Mouse (Mus musculus) liver, embryonic 15.5 days (tissue): ENCODE measurements at regions not wholly inside any gene's neighbourhood (a gene's known extent, or its start where the extent isn't known, plus 50 kb on each side); places are given as distances from the start of the nearest gene placed in this dataset.

ENCODE experiments used
- ATAC-seq: fragments of 200-750 bp; cut with Nextera tagmentation; 2 replicates; pipeline ENCODE4 v1.8.0; 2017; ENCODE audit warnings: moderate number of reproducible peaks, mild to moderate bottlenecking, moderate library complexity; ENCODE audit not compliant: insufficient read depth
- H3K27ac ChIP-seq: fragments of 300-500 bp; sonication (generic); replicated peaks from 2 replicates; pipeline ENCODE4 v1.5.1; 2015; ENCODE audit warnings: mild to moderate bottlenecking, inconsistent platforms
- H3K27me3 ChIP-seq: fragments of 300-500 bp; sonication (generic); 2 replicates; pipeline ENCODE4 v1.6.1; 2015; ENCODE audit warnings: mild to moderate bottlenecking, inconsistent platforms
- H3K36me3 ChIP-seq: fragments of 300-500 bp; sonication (generic); replicated peaks from 2 replicates; pipeline ENCODE4 v1.6.1; 2015; ENCODE audit warnings: moderate library complexity, mild to moderate bottlenecking, inconsistent platforms
- H3K4me1 ChIP-seq: fragments of 300-500 bp; sonication (generic); replicated peaks from 2 replicates; pipeline ENCODE4 v1.6.1; 2015; ENCODE audit warnings: inconsistent platforms
- H3K4me2 ChIP-seq: fragments of 300-500 bp; sonication (generic); 2 replicates; pipeline ENCODE4 v1.6.1; 2015; ENCODE audit warnings: moderate library complexity, mild to moderate bottlenecking, inconsistent platforms
- H3K4me3 ChIP-seq: fragments of 300-500 bp; sonication (generic); replicated peaks from 2 replicates; pipeline ENCODE4 v1.5.1; 2015; ENCODE audit warnings: mild to moderate bottlenecking, inconsistent platforms
- H3K9ac ChIP-seq: fragments of 300-500 bp; sonication (generic); 2 replicates; pipeline ENCODE4 v1.6.1; 2015; ENCODE audit warnings: moderate library complexity, mild to moderate bottlenecking, inconsistent platforms
- H3K9me3 ChIP-seq: fragments of 300-500 bp; sonication (generic); replicated peaks from 2 replicates; pipeline ENCODE4 v1.6.1; 2016; ENCODE audit warnings: inconsistent platforms
- WGBS: fragments of 180-500 bp; shearing (Covaris S2); methylation state at CpG from one replicate; pipeline ENCODE4 v1.1.7; 2015; ENCODE audit warnings: mixed read lengths; ENCODE audit not compliant: insufficient replicate concordance; 5-methylcytosine and 5-hydroxymethylcytosine counted together

- Histone ChIP-seq H3K9ac (no peak overlapping the region), H3K4me1 (no peaks in the 10 kb centered on the region), H3K9me3 (no peaks in the 10 kb centered on the region), H3K36me3 (no peaks in the 10 kb centered on the region), H3K4me2 (no peak overlapping the region), H3K27ac (no peak overlapping the region), H3K27me3 (peaks cover 6% of the 10 kb centered on the region; the same call in 1 of the 2 replicates), H3K4me3 (no peak overlapping the region)
- no peak for ATAC-seq
- 51% methylated on average over 11 of the region's 11 CpGs for WGBS
Measured at GRCm38 (mm10) chr8:12126374-12127001, 152.1 kb upstream of the A230072I06Rik start.

GRCm38 (mm10) chr8:12127106-12127800 is 151.4 kb upstream of the A230072I06Rik start:
- Histone ChIP-seq H3K4me3 (no peak overlapping the region), H3K27me3 (peaks cover 6% of the 10 kb centered on the region; the same call in 1 of the 2 replicates), H3K9me3 (no peaks in the 10 kb centered on the region), H3K4me1 (no peaks in the 10 kb centered on the region), H3K9ac (no peak overlapping the region), H3K27ac (no peak overlapping the region), H3K4me2 (no peak overlapping the region), H3K36me3 (no peaks in the 10 kb centered on the region)
- ATAC-seq = no peak
- WGBS = 36% methylated on average over 14 of the region's 14 CpGs

- Histone ChIP-seq H3K27ac (no peak overlapping the region), H3K9ac (no peak overlapping the region), H3K4me2 (no peak overlapping the region), H3K27me3 (peaks cover 6% of the 10 kb centered on the region; the same call in 1 of the 2 replicates), H3K4me1 (no peaks in the 10 kb centered on the region), H3K4me3 (no peak overlapping the region), H3K9me3 (no peaks in the 10 kb centered on the region), H3K36me3 (no peaks in the 10 kb centered on the region)
- 28% methylated on average over 4 of the region's 4 CpGs for WGBS
- ATAC-seq = no peak
Measured at GRCm38 (mm10) chr8:12127801-12128490, 150.7 kb upstream of the A230072I06Rik start.

- peaks cover 6% of the 10 kb centered on the region; the same call in 1 of the 2 replicates for H3K27me3 ChIP-seq
- ATAC-seq = no peak
- H3K36me3 ChIP-seq = no peaks in the 10 kb centered on the region
- H3K4me2 ChIP-seq = no peak overlapping the region
- 46% methylated on average over 5 of the region's 5 CpGs for WGBS
- no peak overlapping the region for H3K9ac ChIP-seq
- H3K4me1 ChIP-seq = no peaks in the 10 kb centered on the region
- H3K27ac ChIP-seq = no peak overlapping the region
- no peak overlapping the region for H3K4me3 ChIP-seq
- no peaks in the 10 kb centered on the region for H3K9me3 ChIP-seq
Measured at GRCm38 (mm10) chr8:12130591-12130990, 148.0 kb upstream of the A230072I06Rik start.

GRCm38 (mm10) chr8:12134200-12134599 is 144.4 kb upstream of the A230072I06Rik start:
- Histone ChIP-seq H3K9me3 (no peaks in the 10 kb centered on the region), H3K27ac (no peak overlapping the region), H3K27me3 (peaks cover 6% of the 10 kb centered on the region; the same call in 1 of the 2 replicates), H3K9ac (no peak overlapping the region), H3K36me3 (no peaks in the 10 kb centered on the region), H3K4me3 (no peak overlapping the region), H3K4me2 (no peak overlapping the region), H3K4me1 (no peaks in the 10 kb centered on the region)
- 13% methylated on average over 1 of the region's 1 CpGs for WGBS
- ATAC-seq = no peak

DNA sequence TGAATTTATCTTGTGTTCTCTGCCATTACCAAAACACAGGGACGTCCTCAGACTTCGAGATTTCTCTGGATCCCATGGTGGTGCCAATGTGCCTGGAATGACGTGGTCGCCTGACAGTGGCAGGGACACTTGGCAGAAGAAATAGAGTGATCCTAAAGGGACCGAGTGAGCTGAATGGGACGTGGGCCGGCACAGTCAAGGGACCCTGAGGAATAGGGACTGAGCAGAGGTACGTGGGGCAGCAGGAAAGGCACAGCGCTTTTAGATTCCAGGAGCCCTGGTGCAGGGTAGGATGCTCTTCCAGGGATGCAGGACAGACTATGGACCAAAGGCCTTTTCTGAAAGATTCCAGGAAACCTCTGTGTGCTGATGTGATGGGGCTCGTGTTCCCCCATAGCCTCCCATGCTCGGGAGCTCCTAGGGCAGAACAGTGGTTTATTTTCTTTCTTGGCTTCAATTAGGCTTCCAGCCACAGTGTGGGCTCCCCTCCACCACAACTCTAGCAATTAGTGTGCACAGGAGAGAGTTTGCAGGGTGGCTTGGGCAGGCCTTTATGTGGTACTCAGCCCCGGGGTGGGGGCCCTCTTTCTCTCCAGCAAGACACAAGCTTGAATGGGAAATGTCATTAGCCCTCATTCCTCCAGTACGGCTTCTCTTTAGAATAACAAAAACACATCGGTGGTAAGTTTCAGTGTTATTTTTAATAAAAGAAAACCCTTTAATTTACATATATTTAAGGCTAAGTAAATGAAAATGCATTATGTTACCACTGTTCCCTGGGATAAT is 143.0 kb upstream of the A230072I06Rik start:
- no peaks in the 10 kb centered on the region for H3K4me1 ChIP-seq
- no peak for ATAC-seq
- H3K4me3 ChIP-seq = no peak overlapping the region
- H3K27me3 ChIP-seq = peaks cover 2% of the 10 kb centered on the region; the same call in 1 of the 2 replicates
- no peaks in the 10 kb centered on the region for H3K36me3 ChIP-seq
- H3K9ac ChIP-seq = no peak overlapping the region
- no peaks in the 10 kb centered on the region for H3K9me3 ChIP-seq
- H3K27ac ChIP-seq = no peak overlapping the region
- no peak overlapping the region for H3K4me2 ChIP-seq
- 57% methylated on average over 14 of the region's 14 CpGs for WGBS

DNA sequence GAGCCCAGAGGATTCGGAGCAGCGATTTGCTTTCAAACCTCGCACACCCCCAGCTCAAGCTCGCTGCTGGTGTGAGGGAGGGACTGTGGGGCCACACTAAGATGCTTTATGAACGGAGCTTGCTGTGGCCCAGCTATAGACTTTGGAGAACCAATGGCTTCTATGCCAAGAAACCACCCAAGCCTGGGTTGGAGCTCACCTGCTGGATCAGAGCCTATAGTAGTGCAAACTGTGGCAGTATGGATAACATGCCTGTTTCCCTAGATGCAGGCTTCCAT is 142.5 kb upstream of the A230072I06Rik start:
- Histone ChIP-seq H3K4me1 (no peaks in the 10 kb centered on the region), H3K4me3 (no peak overlapping the region), H3K9me3 (no peaks in the 10 kb centered on the region), H3K4me2 (no peak overlapping the region), H3K36me3 (no peaks in the 10 kb centered on the region), H3K27ac (no peak overlapping the region), H3K27me3 (no peaks in the 10 kb centered on the region), H3K9ac (no peak overlapping the region)
- ATAC-seq = no peak
- 71% methylated on average over 5 of the region's 5 CpGs for WGBS

GRCm38 (mm10) chr8:12137496-12137895 is 141.1 kb upstream of the A230072I06Rik start:
- Histone ChIP-seq H3K9ac (no peak overlapping the region), H3K4me2 (no peak overlapping the region), H3K4me1 (no peaks in the 10 kb centered on the region), H3K27me3 (no peaks in the 10 kb centered on the region), H3K27ac (no peak overlapping the region), H3K36me3 (no peaks in the 10 kb centered on the region), H3K4me3 (no peak overlapping the region), H3K9me3 (no peaks in the 10 kb centered on the region)
- WGBS = 24% methylated on average over 3 of the region's 3 CpGs
- ATAC-seq = no peak

DNA sequence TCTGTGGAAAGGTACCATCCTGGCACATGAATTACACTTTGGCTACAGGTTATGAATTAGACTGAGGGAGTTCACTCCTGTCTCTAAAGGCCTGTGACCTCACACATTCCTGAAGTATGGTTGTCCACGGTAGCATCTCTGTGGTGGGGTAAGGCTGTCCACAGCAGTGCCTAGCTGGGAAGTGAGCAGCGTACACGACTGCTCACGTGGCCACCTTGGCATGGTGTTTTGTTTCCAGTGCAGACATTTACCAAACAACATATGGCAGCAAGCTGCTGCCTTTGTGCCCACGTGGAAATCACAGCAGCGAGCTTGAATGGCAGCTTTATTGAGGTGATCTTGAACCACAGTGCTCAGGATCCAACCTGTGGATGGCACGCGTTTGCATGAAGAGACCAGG is 140.7 kb upstream of the A230072I06Rik start:
- WGBS = 59% methylated on average over 8 of the region's 8 CpGs
- ATAC-seq = no peak
- H3K27me3 ChIP-seq = no peaks in the 10 kb centered on the region
- no peaks in the 10 kb centered on the region for H3K9me3 ChIP-seq
- no peaks in the 10 kb centered on the region for H3K36me3 ChIP-seq
- H3K4me2 ChIP-seq = no peak overlapping the region
- no peak overlapping the region for H3K9ac ChIP-seq
- no peak overlapping the region for H3K27ac ChIP-seq
- H3K4me1 ChIP-seq = no peaks in the 10 kb centered on the region
- no peak overlapping the region for H3K4me3 ChIP-seq

- Histone ChIP-seq H3K4me1 (no peaks in the 10 kb centered on the region), H3K9me3 (no peaks in the 10 kb centered on the region), H3K27me3 (no peaks in the 10 kb centered on the region), H3K4me3 (no peak overlapping the region), H3K27ac (no peak overlapping the region), H3K4me2 (no peak overlapping the region), H3K36me3 (no peaks in the 10 kb centered on the region), H3K9ac (no peak overlapping the region)
- ATAC-seq = no peak
- 70% methylated on average over 7 of the region's 7 CpGs for WGBS
Measured at GRCm38 (mm10) chr8:12151679-12152078, 126.9 kb upstream of the A230072I06Rik start.

- no peak overlapping the region for H3K9ac ChIP-seq
- no peaks in the 10 kb centered on the region for H3K9me3 ChIP-seq
- H3K27ac ChIP-seq = no peak overlapping the region
- WGBS = 37% methylated on average over 9 of the region's 9 CpGs
- no peaks in the 10 kb centered on the region for H3K27me3 ChIP-seq
- H3K4me1 ChIP-seq = no peaks in the 10 kb centered on the region
- no peaks in the 10 kb centered on the region for H3K36me3 ChIP-seq
- H3K4me2 ChIP-seq = no peak overlapping the region
- ATAC-seq = no peak
- no peak overlapping the region for H3K4me3 ChIP-seq
Measured at GRCm38 (mm10) chr8:12152825-12153224, 125.8 kb upstream of the A230072I06Rik start.
